Mouse (Mus musculus): Measurements from ENCODE around the gene March4.

March4 gene

GRCm38 (mm10) chr1:72530516-72531196, 6.1 kb downstream of the March4 start:
- no peak for DNase-seq (ENCODE audit: low spot score)

DNA sequence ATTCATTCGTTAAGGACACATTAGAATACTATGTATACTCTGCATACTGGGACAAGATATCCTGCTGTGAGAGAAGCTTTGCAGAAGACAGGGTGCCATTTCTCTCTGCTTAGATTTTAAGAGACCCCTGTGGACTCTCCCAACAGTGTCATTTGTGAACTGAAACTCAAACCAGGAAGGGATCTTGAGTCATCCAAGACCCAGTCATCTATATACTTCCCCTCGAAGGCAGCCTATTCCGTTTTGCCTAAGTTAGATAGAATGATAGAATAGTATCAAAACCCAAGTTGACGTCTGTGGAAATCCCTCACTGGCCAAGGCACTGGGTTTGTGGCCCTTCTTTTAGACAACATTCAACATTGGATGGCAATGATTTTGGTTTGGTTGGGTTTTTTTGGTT, 7.5 kb downstream of the March4 start:
- no peak for DNase-seq (ENCODE audit: low spot score)

DNA sequence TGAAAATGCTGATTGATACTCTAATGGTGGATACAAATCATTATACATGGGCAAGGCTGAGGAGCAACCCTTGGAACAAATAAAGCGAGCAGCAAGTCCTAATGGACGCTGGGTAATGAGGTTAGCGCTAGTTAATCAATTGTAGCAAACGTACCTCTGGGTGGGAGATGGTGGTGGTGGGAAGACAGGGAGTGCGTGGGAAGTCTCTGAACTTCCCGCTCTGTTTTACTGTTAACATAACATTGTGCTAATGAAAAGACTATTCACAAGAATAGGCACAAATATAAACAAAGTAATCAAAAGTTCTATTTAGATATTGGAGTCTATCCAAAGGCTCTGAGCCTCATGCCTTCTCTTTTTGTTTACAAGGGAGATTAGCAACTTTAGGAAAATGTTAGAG, 13.1 kb downstream of the March4 start:
- no peak for DNase-seq (ENCODE audit: low spot score)

GRCm38 (mm10) chr1:72510778-72511520, 25.8 kb downstream of the March4 start:
- no peak for DNase-seq (ENCODE audit: low spot score)

GRCm38 (mm10) chr1:72509551-72509950, 27.2 kb downstream of the March4 start:
- no peak for DNase-seq (ENCODE audit: low spot score)

DNA sequence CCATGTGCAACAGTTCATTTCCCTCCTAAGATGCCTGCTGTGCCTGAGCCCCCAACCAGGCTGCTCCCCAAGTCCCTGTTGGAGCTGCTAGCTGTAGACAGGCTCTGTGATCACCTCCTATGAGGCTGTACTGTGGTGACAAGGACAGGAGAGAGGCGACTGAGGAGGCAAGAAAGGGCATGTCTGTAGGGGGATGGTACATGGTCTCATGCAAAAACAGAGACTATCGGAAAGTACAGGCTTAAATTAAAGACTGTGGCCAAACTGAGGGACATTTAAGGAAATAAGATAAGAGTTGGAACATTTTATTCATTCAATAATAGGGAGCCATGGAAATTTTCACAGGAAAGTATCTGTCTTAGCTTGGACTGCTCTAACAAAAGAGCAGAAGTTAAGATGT, 29.1 kb downstream of the March4 start:
- DNase-seq (ENCODE audit: low spot score), result no peak

- no peak for DNase-seq (ENCODE audit: low spot score)
Observed at GRCm38 (mm10) chr1:72506202-72506601, 30.5 kb downstream of the March4 start.

DNA sequence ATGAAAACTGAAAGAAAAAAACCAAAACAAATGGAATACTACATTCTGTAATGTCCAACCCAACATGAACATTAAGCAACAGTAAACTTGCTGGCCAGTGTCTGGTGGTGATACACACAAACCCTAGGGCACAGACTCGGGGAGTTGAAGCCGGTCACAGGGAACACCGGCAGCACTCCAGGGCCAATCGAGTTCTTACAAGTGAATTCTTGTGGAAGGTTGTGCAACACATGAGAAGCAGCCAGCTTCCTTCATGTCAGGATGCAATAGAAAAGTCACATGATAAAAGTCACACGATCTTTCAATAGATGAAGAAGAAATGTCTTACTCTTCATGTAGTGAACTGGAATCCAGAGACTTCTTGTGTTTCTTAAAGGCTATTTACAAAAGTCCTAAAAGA, 39.1 kb downstream of the March4 start:
- no peak for DNase-seq (ENCODE audit: low spot score)

DNA sequence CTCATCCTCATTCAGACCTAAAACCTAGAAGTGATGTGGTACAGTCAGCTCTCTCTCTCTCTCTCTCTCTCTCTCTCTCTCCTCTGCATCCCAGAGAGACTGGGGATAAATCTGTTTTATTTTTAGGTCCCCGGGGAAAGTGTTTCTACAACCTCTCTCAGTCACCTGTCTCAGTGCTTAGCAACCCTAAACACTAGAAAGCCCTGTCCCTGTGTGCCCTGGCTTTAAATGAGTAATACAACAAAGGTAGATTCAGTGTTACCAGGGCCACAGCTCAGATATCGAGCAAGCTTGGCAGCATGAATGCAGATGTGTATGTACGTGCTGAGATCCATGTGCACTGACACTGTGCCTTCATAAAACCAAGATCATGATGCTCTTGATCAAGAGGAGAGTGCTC, 43.3 kb downstream of the March4 start:
- DNase-seq (ENCODE audit: low spot score), result no peak

- DNase-seq (ENCODE audit: low spot score), result no peak
Observed at GRCm38 (mm10) chr1:72492666-72493065, 44.1 kb downstream of the March4 start.

- no peak for DNase-seq (ENCODE audit: low spot score)
Observed at GRCm38 (mm10) chr1:72491307-72491706, 45.4 kb downstream of the March4 start.

DNA sequence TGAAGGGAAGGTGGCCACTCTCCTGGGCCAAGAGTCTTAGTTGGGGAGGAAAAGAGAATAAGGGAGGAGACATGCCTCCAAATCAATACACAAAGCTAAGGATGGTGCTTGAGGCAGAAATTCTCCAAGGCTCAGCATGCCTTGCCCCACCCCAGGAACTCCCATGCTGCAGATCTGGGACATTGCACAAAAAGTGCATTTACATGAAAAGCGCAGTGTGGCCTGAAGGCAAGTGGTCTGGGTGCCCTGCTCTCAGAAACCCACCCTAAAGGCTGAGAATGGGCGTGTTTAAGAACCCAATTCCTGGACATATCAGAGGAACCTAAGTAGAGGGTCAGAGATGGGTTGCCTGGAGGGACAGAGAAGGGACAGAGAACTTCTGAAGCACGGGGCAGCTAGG, 45.9 kb downstream of the March4 start:
- no peak for DNase-seq (ENCODE audit: low spot score)

- no peak for DNase-seq (ENCODE audit: low spot score)
Observed at GRCm38 (mm10) chr1:72490193-72490592, 46.5 kb downstream of the March4 start.

GRCm38 (mm10) chr1:72476594-72476993, 60.1 kb downstream of the March4 start:
- DNase-seq (ENCODE audit: low spot score), result no peak

- no peak for DNase-seq (ENCODE audit: low spot score)
Observed at GRCm38 (mm10) chr1:72469075-72469474, 67.7 kb downstream of the March4 start.

DNA sequence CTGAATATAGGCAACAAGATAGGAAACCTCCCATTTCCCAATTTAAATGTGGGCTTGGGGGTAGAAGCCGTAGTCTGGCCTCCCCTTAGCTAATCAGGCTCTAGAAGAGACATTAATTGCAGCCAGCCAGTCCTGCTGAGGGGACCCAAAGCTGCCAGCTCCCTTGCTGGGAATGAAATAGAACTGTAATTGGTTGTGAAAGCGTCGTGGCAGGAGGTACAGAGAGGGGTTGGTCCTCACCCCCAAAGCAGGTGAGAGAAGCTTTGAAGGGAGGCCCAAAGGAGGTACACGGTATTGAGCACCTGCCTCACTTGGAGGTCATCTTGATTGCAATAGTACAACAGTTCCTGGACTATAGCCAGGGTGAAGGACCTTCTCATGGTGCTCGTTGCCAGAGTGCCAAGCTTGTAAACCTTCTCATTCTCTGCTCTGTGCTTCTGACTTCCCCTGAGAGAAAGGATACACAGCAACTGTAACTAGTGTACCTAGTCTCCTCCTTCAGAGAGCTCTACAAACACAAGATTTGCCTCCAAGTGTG, 68.2 kb downstream of the March4 start:
- DNase-seq (ENCODE audit: low spot score), result no peak

DNA sequence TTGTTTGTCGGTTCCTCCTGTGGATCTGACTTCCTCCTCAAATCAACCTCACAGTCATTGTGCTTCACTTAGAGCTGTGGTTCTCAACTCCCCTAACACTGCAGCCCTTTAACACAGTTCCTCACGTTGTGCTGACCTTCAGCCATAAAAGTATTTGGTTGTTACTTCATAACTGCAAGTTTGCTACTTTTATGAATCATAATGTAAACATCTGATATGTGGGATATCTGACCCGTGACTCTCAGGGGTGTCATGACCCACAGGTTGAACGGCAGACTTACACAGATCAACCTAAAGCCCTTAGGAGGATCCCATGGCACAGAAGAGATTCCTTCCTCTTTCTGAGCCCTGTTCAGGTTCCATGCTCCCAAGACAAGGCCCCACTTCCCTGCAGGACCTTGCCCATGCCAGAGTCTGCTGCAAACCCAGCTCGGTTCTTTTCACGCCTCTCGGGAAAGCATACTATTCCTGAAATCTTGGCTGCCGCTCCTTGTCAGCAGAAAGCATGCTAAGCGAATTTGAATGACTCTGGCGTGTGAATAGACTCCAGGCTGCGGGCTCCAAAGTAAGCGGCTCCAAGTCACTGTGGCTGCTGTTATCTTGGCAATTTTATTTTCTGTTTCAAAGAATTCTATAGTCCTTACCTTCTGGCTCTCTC, 71.7 kb downstream of the March4 start:
- no peak for DNase-seq (ENCODE audit: low spot score)

DNA sequence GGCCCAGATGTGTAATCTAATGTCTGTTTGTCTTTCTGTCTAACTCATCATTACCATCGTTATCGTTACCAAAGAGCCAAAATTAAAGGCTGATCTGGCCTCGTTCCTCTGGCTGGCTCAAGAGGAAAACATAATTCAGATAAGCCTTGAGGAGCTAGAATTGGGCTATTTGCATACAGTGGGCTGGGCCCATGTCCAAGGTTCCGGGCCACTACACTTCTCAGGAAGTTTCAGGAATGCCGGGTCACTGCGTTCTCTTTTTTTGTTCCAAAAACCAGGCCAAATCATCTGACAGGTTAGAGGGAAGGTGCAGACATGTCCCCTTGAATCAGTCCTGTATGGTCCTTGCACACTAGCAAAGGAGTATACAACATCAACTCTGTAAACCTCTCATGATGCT, 74.2 kb downstream of the March4 start:
- DNase-seq (ENCODE audit: low spot score), result no peak

DNA sequence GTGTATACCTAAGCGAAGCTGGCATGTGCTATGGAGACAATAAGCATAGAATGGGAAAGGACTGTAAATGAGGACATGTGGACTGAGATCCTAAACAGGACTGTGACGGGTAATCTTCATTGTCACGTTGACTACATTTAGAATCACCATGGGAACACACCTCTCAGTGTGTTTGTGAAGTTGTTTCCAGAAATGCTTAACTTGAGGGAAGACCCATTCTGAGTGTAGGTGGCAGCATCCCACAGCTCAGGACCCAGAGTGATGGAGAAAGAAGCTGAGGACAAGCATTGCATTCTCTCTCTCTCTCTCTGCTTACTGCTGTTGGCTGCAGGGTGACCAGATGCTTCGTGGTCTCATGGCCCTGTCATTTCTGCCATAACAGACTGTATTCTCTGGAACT, 79.1 kb downstream of the March4 start:
- DNase-seq (ENCODE audit: low spot score), result no peak

- no peak for DNase-seq (ENCODE audit: low spot score)
Observed at GRCm38 (mm10) chr1:72455923-72456322, 80.8 kb downstream of the March4 start.

DNA sequence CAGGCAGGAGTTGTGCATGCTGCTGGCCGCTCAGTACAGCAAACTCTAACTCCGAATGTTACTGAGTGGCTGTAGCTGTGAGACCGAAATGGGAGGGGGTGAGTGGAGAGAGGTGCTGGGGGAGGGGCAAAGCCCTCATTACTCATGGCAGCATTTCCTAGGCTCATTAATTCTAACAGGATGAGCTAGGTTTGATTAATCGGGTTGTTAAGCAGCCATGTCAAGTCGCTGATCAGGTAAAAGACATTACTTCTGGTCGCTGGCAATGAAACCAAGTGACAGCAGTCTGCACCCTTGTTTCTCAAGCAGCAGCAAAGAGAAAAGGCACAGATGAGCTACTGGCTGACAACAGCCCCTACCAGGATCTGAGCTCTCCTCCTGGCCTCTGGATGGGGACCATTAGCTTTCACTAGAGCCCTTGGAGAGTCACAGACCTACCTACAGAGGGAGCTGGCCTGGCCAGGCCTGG, 82.0 kb downstream of the March4 start:
- no peak for DNase-seq (ENCODE audit: low spot score)

DNA sequence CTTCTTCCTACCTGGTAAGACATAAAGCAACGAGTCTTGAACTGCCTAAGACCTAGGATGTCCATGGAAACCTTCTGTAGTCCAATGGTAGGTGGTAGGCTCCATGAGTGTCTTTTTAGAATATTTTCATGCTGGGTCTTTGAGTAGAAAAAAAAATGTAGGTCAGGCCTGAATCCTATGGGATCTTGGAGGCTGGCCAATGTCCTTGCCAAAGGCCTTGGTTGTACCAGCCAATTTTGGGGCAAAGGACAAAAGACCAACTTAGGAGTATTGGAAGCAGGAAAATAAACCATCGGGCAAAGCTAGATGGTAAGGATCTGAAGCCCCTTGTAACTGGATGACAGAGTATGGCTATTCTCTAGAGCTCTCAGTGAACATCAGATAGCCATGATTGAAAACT, 83.9 kb downstream of the March4 start:
- DNase-seq (ENCODE audit: low spot score), result no peak

- DNase-seq (ENCODE audit: low spot score), result no peak
Observed at GRCm38 (mm10) chr1:72450790-72451189, 85.9 kb downstream of the March4 start.
